Comparison of ENCODE assay signal across 24 mouse cellular contexts in genomic region chr15:99896621-99897020, GRCm38 (mm10). TPM values are rescaled to one million over a fixed set of nuclear protein-coding genes. Genes with fewer than 3 reads are reported as not detected.
A peak's percentile ranks its signal among the peaks of the same experiment; 100 is the strongest.
DNase-seq lines count a peak whose midpoint lies in the region; ATAC-seq and TF ChIP-seq lines count a peak whose summit lies in the region.
"Had no signal": no experiment of that assay in that cellular context is flagged by ENCODE, and none has a peak within 500 bp of the region (broad histone marks: within the 10 kb centered on the region; RNA-seq: fewer than 3 reads in every experiment).

No protein-coding gene starts in this region.

- in situ Hi-C loops in Patski (cut with MboI; ENCODE audit: low pct_unique_long_range_greater_than_20kb): no loop called here

- peak overlapping the region; percentile 73; the same call in 1 of the 2 replicates for H3K27ac ChIP-seq in heart, embryonic 10.5 days
- no peak overlapping the region for H3K27ac ChIP-seq in heart, embryonic 11.5 days (ENCODE audit: low read depth, low read length)
- no peak overlapping the region for H3K27ac ChIP-seq in kidney, embryonic 15.5 days
- H3K27ac ChIP-seq: embryonic facial prominence, embryonic 15.5 days; forebrain, embryonic 15.5 days; hindbrain, embryonic 10.5 days; midbrain, embryonic 13.5 days; neural tube, embryonic 13.5 days had no signal

- H3K9ac ChIP-seq in heart, embryonic 11.5 days (ENCODE audit: low read depth, low read length): no peak overlapping the region
- H3K9ac ChIP-seq in kidney, embryonic 15.5 days: no peak overlapping the region
- H3K9ac ChIP-seq: embryonic facial prominence, embryonic 15.5 days; forebrain, embryonic 15.5 days; midbrain, embryonic 13.5 days had no signal

- H3K4me1 ChIP-seq in heart, embryonic 10.5 days: peaks cover 10% of the 10 kb centered on the region
- peaks cover 8% of the 10 kb centered on the region; the same call in 1 of the 2 replicates for H3K4me1 ChIP-seq in heart, embryonic 11.5 days (ENCODE audit: control insufficient read depth, insufficient read depth, low read length)
- H3K4me1 ChIP-seq in kidney, embryonic 15.5 days: no peaks in the 10 kb centered on the region
- H3K4me1 ChIP-seq: embryonic facial prominence, embryonic 15.5 days; forebrain, embryonic 15.5 days; hindbrain, embryonic 10.5 days; midbrain, embryonic 13.5 days; neural tube, embryonic 13.5 days had no signal

- ATAC-seq in heart, embryonic 11.5 days (replicated peaks; ENCODE audit: insufficient number of reproducible peaks, low FRiP score, low TSS enrichment): no peak
- no peak for ATAC-seq in kidney, embryonic 15.5 days (replicated peaks; ENCODE audit: low FRiP score)
- ATAC-seq in Patski: no peak
- ATAC-seq: forebrain, embryonic 15.5 days; midbrain, embryonic 13.5 days had no signal

- DNase-seq in heart, embryonic 10.5 days (ENCODE audit: low spot score): no peak
- DNase-seq in kidney, postnatal 14 days: peak; percentile 13
- DNase-seq in 416B (ENCODE audit: low read depth): peak; percentile 41
- no peak for DNase-seq in Patski (ENCODE audit: low read depth, low spot score)
- DNase-seq in right cerebral cortex, postnatal 25 days: no peak
- DNase-seq in lung, postnatal 10 days: no peak
- DNase-seq: adrenal gland, postnatal 36 days; cerebellum, adult 9-10 months; gastrocnemius, postnatal 25 days; heart, adult 18-20 months; lung, adult 18-20 months; lung, postnatal 36 days; retina, postnatal 1 day; right cerebral cortex, postnatal 4 days; thymus, postnatal 4 days had no signal

- CTCF ChIA-PET in Patski (lab: Charles Lee): interaction anchor here (0.8 to 1.1 kb wide), 3 partner anchors 18 to 172 kb away, joined by 3 to 5 read pairs (median 3); partner anchors contain the start of gene Cox14

- H3K4me3 ChIP-seq in heart, embryonic 10.5 days: no peak overlapping the region
- H3K4me3 ChIP-seq in heart, embryonic 11.5 days (ENCODE audit: low read depth, low read length): no peak overlapping the region
- no peak overlapping the region for H3K4me3 ChIP-seq in kidney, embryonic 15.5 days (replicated peaks)
- H3K4me3 ChIP-seq: embryonic facial prominence, embryonic 15.5 days; forebrain, embryonic 15.5 days; hindbrain, embryonic 10.5 days; megakaryocyte, embryonic 14.5 days; midbrain, embryonic 13.5 days; neural tube, embryonic 13.5 days had no signal

- POLR2A ChIA-PET in Patski (lab: Charles Lee): no interaction called here

- H3K36me3 ChIP-seq in heart, embryonic 10.5 days: no peaks in the 10 kb centered on the region
- H3K36me3 ChIP-seq in heart, embryonic 11.5 days (ENCODE audit: control insufficient read depth, insufficient read depth, low read length): no peaks in the 10 kb centered on the region
- no peaks in the 10 kb centered on the region for H3K36me3 ChIP-seq in kidney, embryonic 15.5 days
- H3K36me3 ChIP-seq: embryonic facial prominence, embryonic 15.5 days; forebrain, embryonic 15.5 days; hindbrain, embryonic 10.5 days; midbrain, embryonic 13.5 days; neural tube, embryonic 13.5 days had no signal

- H3K4me2 ChIP-seq in heart, embryonic 11.5 days: no peak overlapping the region
- no peak overlapping the region for H3K4me2 ChIP-seq in kidney, embryonic 15.5 days
- H3K4me2 ChIP-seq: embryonic facial prominence, embryonic 15.5 days; forebrain, embryonic 15.5 days; liver, embryonic 11.5 days; midbrain, embryonic 13.5 days; neural tube, embryonic 13.5 days had no signal

- peak; percentile 56 for TF ChIP-seq CTCF in Patski (IDR thresholded peaks at IDR 0.05)

- H3K27me3 ChIP-seq in heart, embryonic 10.5 days (ENCODE audit: insufficient read depth, poor library complexity, severe bottlenecking): no peaks in the 10 kb centered on the region
- no peaks in the 10 kb centered on the region for H3K27me3 ChIP-seq in heart, embryonic 11.5 days (ENCODE audit: control insufficient read depth, insufficient read depth, low read length)
- H3K27me3 ChIP-seq in kidney, embryonic 15.5 days: no peaks in the 10 kb centered on the region
- H3K27me3 ChIP-seq in Patski: no peaks in the 10 kb centered on the region
- H3K27me3 ChIP-seq: embryonic facial prominence, embryonic 15.5 days; forebrain, embryonic 15.5 days; midbrain, embryonic 13.5 days; neural tube, embryonic 13.5 days had no signal

- H3K9me3 ChIP-seq in heart, embryonic 10.5 days: no peaks in the 10 kb centered on the region
- no peaks in the 10 kb centered on the region for H3K9me3 ChIP-seq in heart, embryonic 11.5 days (replicated peaks; ENCODE audit: control insufficient read depth, low read length)
- no peaks in the 10 kb centered on the region for H3K9me3 ChIP-seq in kidney, embryonic 15.5 days (replicated peaks)
- H3K9me3 ChIP-seq: embryonic facial prominence, embryonic 15.5 days; forebrain, embryonic 15.5 days; megakaryocyte, embryonic 14.5 days; midbrain, embryonic 13.5 days; neural tube, embryonic 13.5 days had no signal

RNA-seq across cellular contexts. Expression of gene Lima1, which starts 21.4 kb away (rescaled TPM):
- polyA plus RNA-seq in heart, embryonic 10.5 days (2016; fragmentation: Nextera tagmentation; extraction: Ambion mirVana): 25.9 and 29.4 TPM in 2 replicates
- 24.1 and 27.8 TPM in 2 replicates for polyA plus RNA-seq in heart, embryonic 11.5 days (2014; fragmentation: Nextera tagmentation; extraction: Ambion mirVana)
- polyA plus RNA-seq in kidney, embryonic 15.5 days (2015; fragmentation: Nextera tagmentation; extraction: Ambion mirVana): 51.5 and 55.2 TPM in 2 replicates
- polyA plus RNA-seq in Patski (2021): 140 TPM

Comparison
In these comparisons a context has a peak if more than half of its experiments do, and no peak if none do; other contexts are left out.
1. DNase-seq: peak in kidney, postnatal 14 days (single experiment) and 416B (single experiment); none in heart, embryonic 10.5 days (single experiment), Patski (single experiment), right cerebral cortex, postnatal 25 days (single experiment) and lung, postnatal 10 days (single experiment).